Mouse (Mus musculus): ENCODE results near the gene Rps6ka5. TPM values are rescaled to one million over a fixed set of nuclear protein-coding genes. Genes with fewer than 3 reads are reported as not detected.

Rps6ka5 gene
- polyA plus RNA-seq, 1 experiment from 2014 or later = 4.0 TPM

- WGBS = 70% methylated on average over 3 of the region's 3 CpGs
- Histone ChIP-seq H3K27me3 (ENCODE audit: insufficient read depth, low read length) (no peaks in the 10 kb centered on the region), H3K4me2 (replicated peaks; ENCODE audit: low read depth, low read length) (no peak overlapping the region), H3K4me1 (ENCODE audit: insufficient read depth, low read length) (no peaks in the 10 kb centered on the region), H3K4me3 (ENCODE audit: low read length) (no peak overlapping the region), H3K36me3 (ENCODE audit: insufficient read depth, low read length) (no peaks in the 10 kb centered on the region), H3K9me3 (ENCODE audit: low read length) (no peaks in the 10 kb centered on the region), H3K9ac (replicated peaks; ENCODE audit: low read length) (no peak overlapping the region), H3K27ac (ENCODE audit: low read length) (no peak overlapping the region)
- ATAC-seq (ENCODE audit: low FRiP score, low TSS enrichment) = no peak
Measured at GRCm38 (mm10) chr12:100636733-100637132, 90.0 kb downstream of the Rps6ka5 start.

- no peak for ATAC-seq (ENCODE audit: low FRiP score, low TSS enrichment)
- Histone ChIP-seq H3K36me3 (ENCODE audit: insufficient read depth, low read length) (no peaks in the 10 kb centered on the region), H3K27ac (ENCODE audit: low read length) (no peak overlapping the region), H3K4me3 (ENCODE audit: low read length) (no peak overlapping the region), H3K4me1 (ENCODE audit: insufficient read depth, low read length) (no peaks in the 10 kb centered on the region), H3K4me2 (replicated peaks; ENCODE audit: low read depth, low read length) (no peak overlapping the region), H3K27me3 (ENCODE audit: insufficient read depth, low read length) (no peaks in the 10 kb centered on the region), H3K9ac (replicated peaks; ENCODE audit: low read length) (no peak overlapping the region), H3K9me3 (ENCODE audit: low read length) (no peaks in the 10 kb centered on the region)
- WGBS = 87% methylated on average over 2 of the region's 2 CpGs
Measured at GRCm38 (mm10) chr12:100636299-100636633, 90.5 kb downstream of the Rps6ka5 start.

- 91% methylated on average over 6 of the region's 6 CpGs for WGBS
- H3K27me3 ChIP-seq (ENCODE audit: insufficient read depth, low read length) = no peaks in the 10 kb centered on the region
- H3K9ac ChIP-seq (replicated peaks; ENCODE audit: low read length) = no peak overlapping the region
- no peak for ATAC-seq (ENCODE audit: low FRiP score, low TSS enrichment)
- H3K4me1 ChIP-seq (ENCODE audit: insufficient read depth, low read length) = no peaks in the 10 kb centered on the region
- H3K9me3 ChIP-seq (ENCODE audit: low read length) = no peaks in the 10 kb centered on the region
- no peak overlapping the region for H3K4me3 ChIP-seq (ENCODE audit: low read length)
- no peaks in the 10 kb centered on the region for H3K36me3 ChIP-seq (ENCODE audit: insufficient read depth, low read length)
- H3K4me2 ChIP-seq (replicated peaks; ENCODE audit: low read depth, low read length) = no peak overlapping the region
- no peak overlapping the region for H3K27ac ChIP-seq (ENCODE audit: low read length)
Measured at GRCm38 (mm10) chr12:100635601-100636298, 91.0 kb downstream of the Rps6ka5 start.

DNA sequence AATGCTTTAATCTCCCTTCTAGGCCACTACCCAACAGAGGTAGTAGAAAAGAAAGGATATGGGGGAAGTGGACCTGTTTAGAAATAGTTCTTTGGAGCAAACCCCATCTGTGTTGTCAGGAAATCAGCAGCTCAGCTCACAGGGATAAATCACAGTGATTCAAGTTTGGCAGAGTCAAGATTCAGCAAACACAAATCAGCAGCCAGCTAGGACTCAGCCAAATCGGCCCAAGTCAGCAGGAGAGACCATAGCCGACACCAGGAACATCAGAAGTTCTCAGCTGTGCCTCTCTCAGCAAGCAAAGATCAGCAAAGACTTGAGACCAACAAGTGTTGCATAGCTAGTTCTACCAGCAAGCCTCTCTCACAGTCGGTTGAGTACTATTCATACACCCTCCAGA lies 93.6 kb downstream of the Rps6ka5 start:
- ATAC-seq (ENCODE audit: low FRiP score, low TSS enrichment) = no peak
- no peak overlapping the region for H3K4me3 ChIP-seq (ENCODE audit: low read length)
- no peak overlapping the region for H3K9ac ChIP-seq (replicated peaks; ENCODE audit: low read length)
- no peak overlapping the region for H3K27ac ChIP-seq (ENCODE audit: low read length)
- H3K9me3 ChIP-seq (ENCODE audit: low read length) = no peaks in the 10 kb centered on the region
- no peaks in the 10 kb centered on the region for H3K36me3 ChIP-seq (ENCODE audit: insufficient read depth, low read length)
- H3K4me2 ChIP-seq (replicated peaks; ENCODE audit: low read depth, low read length) = no peak overlapping the region
- H3K4me1 ChIP-seq (ENCODE audit: insufficient read depth, low read length) = no peaks in the 10 kb centered on the region
- no peaks in the 10 kb centered on the region for H3K27me3 ChIP-seq (ENCODE audit: insufficient read depth, low read length)
- WGBS = 82% methylated on average over 3 of the region's 3 CpGs

GRCm38 (mm10) chr12:100631286-100631685 lies 95.5 kb downstream of the Rps6ka5 start:
- Histone ChIP-seq H3K9me3 (ENCODE audit: low read length) (no peaks in the 10 kb centered on the region), H3K27ac (ENCODE audit: low read length) (no peak overlapping the region), H3K27me3 (ENCODE audit: insufficient read depth, low read length) (no peaks in the 10 kb centered on the region), H3K36me3 (ENCODE audit: insufficient read depth, low read length) (no peaks in the 10 kb centered on the region), H3K4me2 (replicated peaks; ENCODE audit: low read depth, low read length) (no peak overlapping the region), H3K4me3 (ENCODE audit: low read length) (no peak overlapping the region), H3K9ac (replicated peaks; ENCODE audit: low read length) (no peak overlapping the region), H3K4me1 (ENCODE audit: insufficient read depth, low read length) (0 out of 2 replicates have a peak, but pooled peaks cover 6% of the 10 kb centered on the region)
- ATAC-seq (ENCODE audit: low FRiP score, low TSS enrichment) = no peak
- WGBS = 91% methylated on average over 7 of the region's 7 CpGs

DNA sequence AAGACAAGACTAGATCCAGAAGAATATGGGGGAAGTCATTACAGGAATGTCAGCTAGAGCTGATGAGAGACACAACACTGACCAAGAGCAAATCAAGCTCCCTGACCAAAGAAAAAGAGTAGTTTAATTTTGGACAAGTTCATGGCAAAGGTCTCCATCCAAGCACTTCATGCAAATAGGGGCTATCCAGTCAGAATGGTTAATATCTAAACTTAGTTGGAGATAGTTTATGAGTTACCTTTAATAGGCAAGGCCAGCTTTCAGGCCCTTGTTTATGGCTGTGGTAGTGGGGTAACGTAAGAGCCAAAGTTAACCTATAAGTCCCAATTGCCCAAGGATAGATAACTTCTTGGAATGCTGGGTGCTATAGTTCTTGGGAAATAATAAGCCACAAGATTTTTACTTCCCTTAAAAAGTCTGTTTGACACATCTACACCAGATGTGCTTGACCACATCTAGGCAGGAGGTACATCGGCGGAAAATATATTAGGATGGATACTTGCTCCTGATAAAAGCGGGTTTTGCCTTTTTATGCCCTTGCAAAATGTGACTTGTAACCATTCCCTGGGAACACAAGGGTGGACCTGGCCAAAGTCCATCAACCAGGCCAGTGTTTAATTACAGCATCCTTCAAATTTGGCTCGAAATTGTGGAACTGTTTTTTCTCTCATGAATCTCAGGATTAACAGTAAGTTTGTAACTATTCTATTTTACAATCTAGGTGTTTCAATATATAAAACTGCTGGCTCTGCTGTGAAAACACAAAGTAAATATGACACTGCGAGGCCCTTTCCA lies 97.5 kb downstream of the Rps6ka5 start:
- Histone ChIP-seq H3K36me3 (ENCODE audit: insufficient read depth, low read length) (no peaks in the 10 kb centered on the region), H3K4me1 (ENCODE audit: insufficient read depth, low read length) (0 out of 2 replicates have a peak, but pooled peaks cover 6% of the 10 kb centered on the region), H3K27me3 (ENCODE audit: insufficient read depth, low read length) (no peaks in the 10 kb centered on the region), H3K9me3 (ENCODE audit: low read length) (no peaks in the 10 kb centered on the region), H3K9ac (replicated peaks; ENCODE audit: low read length) (no peak overlapping the region), H3K4me3 (ENCODE audit: low read length) (no peak overlapping the region), H3K27ac (ENCODE audit: low read length) (no peak overlapping the region), H3K4me2 (replicated peaks; ENCODE audit: low read depth, low read length) (no peak overlapping the region)
- 77% methylated on average over 6 of the region's 6 CpGs for WGBS
- ATAC-seq (ENCODE audit: low FRiP score, low TSS enrichment) = peak; percentile 67; the same call in 1 of the 2 replicates

DNA sequence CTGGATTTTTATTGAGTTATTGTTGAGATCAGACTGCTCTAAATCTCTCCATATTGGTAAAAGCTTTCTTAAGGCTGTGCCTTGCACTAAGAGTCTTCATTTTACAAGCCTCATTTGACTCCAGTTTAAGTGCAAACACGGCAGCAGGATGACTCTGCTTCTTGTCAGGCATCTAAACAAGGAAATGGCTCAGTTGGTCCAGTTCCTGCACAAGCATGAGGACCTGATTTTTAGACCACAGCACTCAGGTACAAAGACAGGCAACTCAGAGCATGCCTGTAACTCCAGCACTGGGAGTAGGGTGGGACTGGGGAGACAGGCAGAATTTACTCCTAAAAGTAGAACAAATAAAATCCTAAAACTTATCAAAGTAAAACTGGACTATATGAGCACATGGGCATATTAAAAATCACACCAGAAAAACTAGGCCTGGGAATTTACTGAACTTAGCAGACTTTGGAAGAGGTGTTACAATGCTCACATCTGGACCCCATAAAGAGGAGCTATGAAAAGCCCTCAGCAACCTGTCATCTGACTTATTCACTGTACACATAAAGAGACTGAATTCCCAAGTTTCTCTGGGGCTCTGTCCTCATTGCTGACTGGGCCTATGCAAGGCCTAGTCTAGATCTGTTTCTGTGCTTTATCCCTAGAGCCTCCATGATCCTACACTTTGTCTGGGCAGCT lies 99.6 kb downstream of the Rps6ka5 start:
- ATAC-seq (ENCODE audit: low FRiP score, low TSS enrichment) = no peak
- Histone ChIP-seq H3K27ac (ENCODE audit: low read length) (no peak overlapping the region), H3K36me3 (ENCODE audit: insufficient read depth, low read length) (no peaks in the 10 kb centered on the region), H3K4me3 (ENCODE audit: low read length) (no peak overlapping the region), H3K9me3 (ENCODE audit: low read length) (no peaks in the 10 kb centered on the region), H3K9ac (replicated peaks; ENCODE audit: low read length) (0 out of 2 replicates have a peak overlapping the region, but pooled peaks have one; percentile 16), H3K4me2 (replicated peaks; ENCODE audit: low read depth, low read length) (no peak overlapping the region), H3K4me1 (ENCODE audit: insufficient read depth, low read length) (0 out of 2 replicates have a peak, but pooled peaks cover 6% of the 10 kb centered on the region), H3K27me3 (ENCODE audit: insufficient read depth, low read length) (no peaks in the 10 kb centered on the region)
- WGBS = 22% methylated on average over 1 of the region's 1 CpGs

GRCm38 (mm10) chr12:100626273-100626990 lies 100.4 kb downstream of the Rps6ka5 start:
- Histone ChIP-seq H3K9me3 (ENCODE audit: low read length) (no peaks in the 10 kb centered on the region), H3K36me3 (ENCODE audit: insufficient read depth, low read length) (no peaks in the 10 kb centered on the region), H3K9ac (replicated peaks; ENCODE audit: low read length) (no peak overlapping the region), H3K4me1 (ENCODE audit: insufficient read depth, low read length) (0 out of 2 replicates have a peak, but pooled peaks cover 6% of the 10 kb centered on the region), H3K4me2 (replicated peaks; ENCODE audit: low read depth, low read length) (no peak overlapping the region), H3K27ac (ENCODE audit: low read length) (no peak overlapping the region), H3K27me3 (ENCODE audit: insufficient read depth, low read length) (no peaks in the 10 kb centered on the region), H3K4me3 (ENCODE audit: low read length) (no peak overlapping the region)
- ATAC-seq (ENCODE audit: low FRiP score, low TSS enrichment) = no peak
- WGBS = 78% methylated on average over 4 of the region's 4 CpGs

- Histone ChIP-seq H3K9ac (replicated peaks; ENCODE audit: low read length) (no peak overlapping the region), H3K4me3 (ENCODE audit: low read length) (no peak overlapping the region)
Measured at GRCm38 (mm10) chr12:100624854-100625447, 101.8 kb downstream of the Rps6ka5 start.

More at GRCm38 (mm10) chr12:100624854-100625447, 101.8 kb downstream of the Rps6ka5 start:
- Histone ChIP-seq H3K4me1 (ENCODE audit: insufficient read depth, low read length) (0 out of 2 replicates have a peak, but pooled peaks cover 6% of the 10 kb centered on the region), H3K4me2 (replicated peaks; ENCODE audit: low read depth, low read length) (no peak overlapping the region), H3K27me3 (ENCODE audit: insufficient read depth, low read length) (no peaks in the 10 kb centered on the region), H3K27ac (ENCODE audit: low read length) (no peak overlapping the region), H3K36me3 (ENCODE audit: insufficient read depth, low read length) (no peaks in the 10 kb centered on the region), H3K9me3 (ENCODE audit: low read length) (no peaks in the 10 kb centered on the region)
- no peak for ATAC-seq (ENCODE audit: low FRiP score, low TSS enrichment)
- WGBS = 84% methylated on average over 3 of the region's 3 CpGs
